Mouse (Mus musculus): ENCODE data around the gene Arsg. TPM values are rescaled to one million over a fixed set of nuclear protein-coding genes. Genes with fewer than 3 reads are reported as not detected.

The Arsg gene
- total RNA-seq, 2 experiments from 2014 or later, result 10.6 to 14.2 TPM

GRCm38 (mm10) chr11:109546305-109547001 is 73.3 kb downstream of the Arsg start:
- DNase-seq, result no peak

- no peak for DNase-seq
Measured at GRCm38 (mm10) chr11:109547652-109548051, 74.5 kb downstream of the Arsg start.

DNA sequence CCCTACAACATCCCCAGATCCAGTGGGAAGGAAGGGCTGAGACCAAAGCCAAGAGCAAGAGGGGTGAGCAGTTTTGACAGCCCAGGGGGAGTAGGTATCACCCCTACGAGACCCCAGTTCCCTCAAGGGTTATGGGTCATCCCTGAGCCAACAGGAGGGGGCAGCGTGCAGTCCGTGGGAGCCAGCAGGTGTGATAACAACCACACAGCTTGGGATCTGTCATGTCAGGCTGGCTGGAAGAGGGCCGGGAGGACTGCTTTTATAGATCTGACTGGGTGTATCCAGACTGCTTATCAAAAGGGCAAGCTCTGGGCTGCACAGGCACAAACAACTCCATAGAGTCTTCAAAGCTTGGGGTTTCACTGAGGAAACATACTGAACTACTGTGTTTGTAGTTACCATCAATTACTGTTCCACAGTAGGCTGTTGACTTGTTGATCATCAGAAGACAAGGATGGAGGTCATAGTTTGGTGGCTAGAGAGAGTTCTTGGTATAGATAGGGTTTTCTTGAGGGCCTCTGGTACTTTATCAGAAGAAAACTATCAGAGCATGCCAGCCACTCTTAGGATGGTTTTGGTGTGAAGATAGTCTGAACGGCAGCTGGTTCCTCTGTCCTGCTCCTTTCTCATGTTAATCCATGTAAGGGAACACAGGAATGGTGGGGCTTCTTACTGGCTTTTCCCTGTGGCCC is 76.6 kb downstream of the Arsg start:
- no peak for DNase-seq

- no peak for DNase-seq
Measured at GRCm38 (mm10) chr11:109553921-109554320, 80.7 kb downstream of the Arsg start.

GRCm38 (mm10) chr11:109554443-109554842 is 81.3 kb downstream of the Arsg start:
- DNase-seq, result no peak

GRCm38 (mm10) chr11:109556130-109556529 is 83.0 kb downstream of the Arsg start:
- DNase-seq, result no peak

DNA sequence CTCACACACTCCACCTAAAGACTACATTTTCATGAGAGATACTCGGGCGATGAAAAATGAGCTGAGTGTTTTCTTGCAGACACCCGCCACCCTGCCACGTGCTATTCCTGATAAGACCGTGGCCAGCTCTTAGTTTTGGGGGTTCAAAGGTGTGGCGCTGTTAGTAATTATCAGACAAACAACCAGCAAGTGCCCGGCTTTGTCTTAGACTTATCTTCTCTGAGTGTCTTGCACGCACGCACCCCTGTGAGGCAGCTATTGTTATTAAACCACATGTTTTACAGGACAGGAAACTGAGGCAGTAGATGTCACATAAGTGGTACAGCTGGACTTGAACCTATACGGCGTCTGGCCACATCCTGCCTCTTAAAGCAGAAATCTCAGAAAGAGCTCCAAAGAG is 84.2 kb downstream of the Arsg start:
- no peak for DNase-seq

- peak; percentile 12 for DNase-seq
Measured at GRCm38 (mm10) chr11:109559241-109559640, 86.1 kb downstream of the Arsg start.

DNA sequence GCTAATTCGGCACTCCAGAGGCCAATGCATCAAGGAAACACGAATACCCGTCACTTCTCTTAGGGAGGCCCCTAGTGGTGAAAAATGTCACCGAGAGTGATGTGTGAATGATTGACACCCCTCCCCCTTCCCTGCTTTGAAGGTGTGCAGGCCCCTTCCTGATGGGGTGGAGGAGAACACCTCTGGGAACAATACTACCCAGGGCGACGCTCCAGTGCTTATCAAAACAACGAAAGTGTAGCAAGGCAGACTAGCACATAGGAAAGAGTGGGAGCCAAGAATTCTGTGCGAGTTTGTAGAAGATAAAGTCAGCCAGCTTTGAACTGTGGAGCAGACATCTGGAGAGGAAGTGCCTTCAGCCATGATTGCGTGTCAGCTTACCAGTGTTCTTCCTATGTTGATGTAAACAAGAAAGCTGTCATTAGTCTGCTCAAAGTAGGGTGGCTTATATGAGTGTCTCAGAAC is 87.7 kb downstream of the Arsg start:
- peak; percentile 21 for DNase-seq

DNA sequence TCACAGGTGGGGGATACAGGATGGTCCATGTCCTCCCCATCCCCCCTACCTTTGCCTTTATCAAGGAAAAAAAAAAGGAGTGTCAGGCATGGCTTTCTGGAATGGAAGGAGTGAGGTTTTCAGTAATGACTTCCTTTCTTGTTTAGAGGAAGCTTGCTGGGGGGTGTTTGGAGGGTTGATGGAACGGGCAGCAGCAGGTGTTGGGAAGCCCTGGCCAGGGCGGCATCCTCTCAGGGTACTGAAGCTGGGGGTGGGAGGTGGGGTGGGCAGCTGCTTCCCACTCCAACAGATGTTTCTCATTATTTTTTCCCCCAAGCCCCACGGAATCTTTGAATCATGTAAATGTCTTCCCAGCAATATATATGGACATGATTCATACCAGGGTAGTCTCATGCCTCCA is 88.3 kb downstream of the Arsg start:
- no peak for DNase-seq

DNA sequence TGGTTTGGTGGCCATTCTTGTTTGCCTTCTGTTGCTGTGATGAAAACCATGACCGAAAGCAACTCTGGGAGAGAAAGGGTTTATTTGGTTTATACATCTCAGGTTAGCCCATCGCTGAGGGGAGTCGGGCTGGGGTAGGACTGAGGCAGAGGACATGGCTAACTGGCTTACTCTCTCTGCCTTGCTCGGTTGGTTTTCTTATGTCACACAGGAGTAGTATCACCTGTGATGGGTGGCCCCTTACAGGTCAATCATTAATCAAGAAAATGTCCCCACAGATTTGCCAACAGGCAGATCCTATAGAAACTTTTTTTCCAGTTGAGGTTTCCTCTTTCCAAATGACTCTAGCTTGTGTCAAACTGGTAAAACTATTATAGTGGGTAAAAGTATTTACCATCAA is 90.5 kb downstream of the Arsg start:
- DNase-seq, result no peak

DNA sequence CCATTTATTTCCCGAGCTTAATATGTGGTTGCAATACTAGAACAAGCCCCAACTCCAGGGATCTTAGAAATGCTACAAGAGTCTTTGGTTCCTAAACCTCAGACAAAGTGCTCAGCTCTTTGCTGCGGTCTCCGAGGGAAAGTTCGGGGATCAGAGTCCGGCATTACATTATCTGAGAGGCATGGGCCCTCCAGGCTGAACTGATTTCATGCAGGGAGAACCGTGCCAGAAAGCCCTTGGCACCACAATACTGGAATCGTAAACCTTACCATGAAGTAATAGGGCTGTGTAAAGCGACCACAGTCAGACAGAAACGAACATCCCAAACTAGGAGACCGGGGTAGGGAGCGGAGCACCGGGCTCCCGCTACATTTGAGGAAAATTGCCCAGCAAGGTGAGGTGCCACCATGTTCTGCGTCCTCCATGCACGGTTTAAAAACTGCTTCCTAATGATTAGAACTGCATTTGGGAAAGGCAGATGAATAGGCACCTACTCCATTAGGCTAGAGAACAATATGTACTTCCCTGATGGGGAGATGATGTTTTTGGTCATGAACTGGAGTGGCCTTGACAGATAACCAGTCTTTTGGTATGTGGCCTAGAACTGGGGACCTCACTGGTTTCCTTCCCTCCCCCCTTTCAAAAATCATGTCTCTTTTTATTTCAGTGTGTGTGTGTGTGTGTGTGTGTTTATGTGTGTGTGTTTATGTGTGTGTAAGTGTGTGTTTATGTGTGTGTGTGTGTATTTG is 91.5 kb downstream of the Arsg start:
- no peak for DNase-seq

DNA sequence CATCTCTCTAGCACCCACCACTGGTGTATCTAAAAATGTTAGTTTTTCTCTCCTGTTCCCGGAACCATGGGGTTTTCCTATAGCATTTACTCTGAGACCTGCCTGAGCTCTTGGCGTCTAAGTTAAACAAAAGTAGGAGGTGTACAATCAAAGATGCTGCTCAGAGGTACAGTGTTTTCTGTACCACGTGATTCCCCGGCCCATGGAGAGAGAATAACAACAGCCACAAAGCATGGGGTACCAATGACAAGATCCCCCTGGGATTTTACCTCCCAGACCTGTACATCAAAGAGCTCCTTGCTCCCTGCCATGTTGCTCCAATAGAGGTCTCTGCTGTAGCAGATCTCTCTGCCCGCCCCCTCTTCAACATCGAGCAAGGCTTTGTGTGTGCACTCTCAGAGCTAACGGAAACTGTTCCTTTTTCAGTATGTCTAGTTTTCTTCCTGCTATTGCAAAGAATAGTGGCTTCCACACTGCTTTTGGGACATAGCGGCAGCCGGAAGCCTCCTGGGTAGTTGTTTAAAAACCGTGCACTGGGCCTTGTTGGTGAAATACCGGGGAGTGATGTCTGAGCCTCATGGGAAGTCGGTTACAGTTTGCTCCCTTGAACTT is 95.9 kb downstream of the Arsg start:
- DNase-seq, result no peak

DNA sequence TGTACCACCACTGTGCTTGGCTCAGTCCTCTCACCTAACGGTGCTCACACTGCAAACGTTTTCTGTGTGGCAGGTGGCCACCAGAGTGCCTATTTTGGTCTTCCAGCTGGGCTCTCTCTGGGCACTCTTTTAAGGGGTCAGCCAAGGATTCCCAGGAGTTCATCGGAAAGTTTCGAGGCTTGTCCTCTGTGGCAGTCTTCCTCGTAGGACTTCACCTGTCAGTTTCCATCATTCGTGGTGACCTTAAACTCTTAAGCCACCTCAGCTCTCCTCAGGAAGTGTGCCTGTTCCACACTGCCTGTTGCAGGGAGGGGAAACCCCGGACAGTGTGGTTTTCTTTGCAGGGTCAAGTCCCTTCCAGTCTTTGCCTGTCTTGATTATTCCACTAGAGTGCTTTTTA is 96.6 kb downstream of the Arsg start:
- no peak for DNase-seq

GRCm38 (mm10) chr11:109572051-109572450 is 98.9 kb downstream of the Arsg start:
- DNase-seq, result no peak

- no peak for DNase-seq
Measured at GRCm38 (mm10) chr11:109574604-109575003, 101.4 kb downstream of the Arsg start.

DNA sequence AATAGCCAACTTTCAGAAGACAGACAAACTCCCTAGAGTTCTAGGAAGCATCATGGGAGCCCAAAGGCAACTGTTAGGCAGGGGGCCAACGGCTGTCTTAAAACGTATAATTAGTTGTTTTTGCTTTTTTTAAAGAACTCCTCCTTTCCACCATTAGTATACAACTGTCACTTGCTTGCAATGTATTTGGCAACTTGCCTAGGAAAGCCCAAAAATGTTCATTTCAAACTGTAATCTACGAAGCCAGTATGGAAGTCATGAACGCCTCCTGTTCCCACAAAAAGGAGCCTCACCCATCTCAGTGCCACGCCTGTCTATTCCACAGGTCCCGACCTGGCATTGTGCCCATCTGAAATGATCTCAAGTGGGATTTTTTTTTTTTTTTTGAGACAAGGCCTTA is 102.7 kb downstream of the Arsg start:
- no peak for DNase-seq

GRCm38 (mm10) chr11:109578536-109578935 is 105.4 kb downstream of the Arsg start:
- DNase-seq, result no peak

DNA sequence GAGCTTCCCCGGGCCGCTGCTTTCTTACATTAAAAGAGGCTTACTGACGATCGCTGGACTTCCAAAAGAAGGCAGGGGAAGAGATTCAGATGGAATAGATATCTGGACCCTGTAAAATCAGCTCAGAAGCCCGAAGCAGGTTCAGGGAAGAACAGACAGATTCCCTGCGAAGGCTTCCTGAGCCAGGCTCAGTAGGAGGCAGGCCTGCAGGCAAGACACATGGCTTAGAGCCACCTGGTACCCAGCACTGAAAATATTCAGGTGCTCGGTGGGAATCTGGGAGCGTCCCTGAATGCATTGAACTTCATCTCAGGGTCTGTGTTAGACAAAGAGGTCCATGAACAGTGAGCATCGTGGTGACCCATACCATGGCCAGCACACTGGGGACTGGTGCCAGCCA is 106.8 kb downstream of the Arsg start:
- DNase-seq, result no peak

- DNase-seq, result no peak
Measured at GRCm38 (mm10) chr11:109583986-109584385, 110.8 kb downstream of the Arsg start.

GRCm38 (mm10) chr11:109584843-109585713 is 111.9 kb downstream of the Arsg start:
- DNase-seq, result peak; percentile 78

GRCm38 (mm10) chr11:109586424-109586823 is 113.2 kb downstream of the Arsg start:
- no peak for DNase-seq
